Mouse (Mus musculus) cortical plate, adult 2 months (tissue): ENCODE results near the gene Ptprn. TPM values are rescaled to one million over a fixed set of nuclear protein-coding genes. Genes with fewer than 3 reads are reported as not detected.
A peak's percentile ranks its signal among the peaks of the same experiment; 100 is the strongest.
"Not testable (repeated sequence)": the region's sequence is repeated elsewhere in the genome, so short reads cannot be mapped to it uniquely, and the experiment has no call there.

Source experiments
- H3K27ac ChIP-seq: fragments of 200-500 bp; 2 replicates; pipeline ENCODE4 v1.5.1; 2012; ENCODE audit warnings: low read length, control low read depth, inconsistent platforms; ENCODE audit not compliant: insufficient read depth
- H3K4me1 ChIP-seq: fragments of 200-500 bp; 2 replicates; pipeline ENCODE4 v1.6.1; 2011; ENCODE audit warnings: low read length; ENCODE audit not compliant: control insufficient read depth, insufficient read depth
- H3K4me3 ChIP-seq: fragments of 200-500 bp; 2 replicates; pipeline ENCODE4 v1.5.1; 2011; ENCODE audit warnings: mild to moderate bottlenecking, low read length, control low read depth; ENCODE audit not compliant: insufficient read depth
- CTCF ChIP-seq: fragments of 200-500 bp; IDR thresholded peaks from 2 replicates; pipeline ENCODE4 v1.5.1; 2011; ENCODE audit warnings: mild to moderate bottlenecking, control low read depth, low read length; ENCODE audit not compliant: insufficient read depth; ENCODE audit errors: extremely low read depth
- POLR2A ChIP-seq: fragments of 200-500 bp; IDR thresholded peaks from 2 replicates; pipeline ENCODE4 v1.6.1; 2011; ENCODE audit warnings: mild to moderate bottlenecking, low read length, control low read depth; ENCODE audit not compliant: insufficient read depth; ENCODE audit errors: extremely low read depth
- polyA plus RNA-seq: library from polyadenylated mRNA; depleted of rRNA; stranded (reverse); fragments of >200 nt; gene quantifications from 2 replicates; pipeline ENCODE4 v1.2.3, GENCODE M21; 2012

Gene Ptprn
- polyA plus RNA-seq, 1 experiment = 405 TPM

DNA sequence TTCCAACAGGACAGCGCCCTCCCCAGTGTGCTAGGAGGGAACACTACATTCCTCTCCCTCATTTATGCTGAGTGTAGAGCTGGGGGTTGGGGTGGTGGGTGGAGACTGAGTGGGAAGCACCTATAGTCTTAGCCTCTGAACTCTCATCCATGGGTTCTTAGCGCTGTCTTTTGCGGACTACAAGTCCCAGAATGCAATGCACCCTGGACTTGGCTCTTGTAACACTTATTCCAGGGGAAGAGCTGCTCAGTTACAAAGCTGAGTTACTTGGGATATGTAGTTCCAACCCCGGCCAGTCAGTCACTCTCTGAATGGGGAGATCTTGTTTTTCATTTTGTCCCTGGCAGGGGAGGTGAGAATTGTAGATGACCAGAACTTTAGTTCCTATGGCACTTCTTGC is 19.5 kb downstream of the Ptprn start:
- no peak for TF ChIP-seq CTCF
- TF ChIP-seq POLR2A = no peak
- Histone ChIP-seq H3K4me3 (no peak overlapping the region), H3K4me1 (peaks cover 2% of the 10 kb centered on the region), H3K27ac (peak overlapping the region; percentile 32; the same call in 1 of the 2 replicates)

DNA sequence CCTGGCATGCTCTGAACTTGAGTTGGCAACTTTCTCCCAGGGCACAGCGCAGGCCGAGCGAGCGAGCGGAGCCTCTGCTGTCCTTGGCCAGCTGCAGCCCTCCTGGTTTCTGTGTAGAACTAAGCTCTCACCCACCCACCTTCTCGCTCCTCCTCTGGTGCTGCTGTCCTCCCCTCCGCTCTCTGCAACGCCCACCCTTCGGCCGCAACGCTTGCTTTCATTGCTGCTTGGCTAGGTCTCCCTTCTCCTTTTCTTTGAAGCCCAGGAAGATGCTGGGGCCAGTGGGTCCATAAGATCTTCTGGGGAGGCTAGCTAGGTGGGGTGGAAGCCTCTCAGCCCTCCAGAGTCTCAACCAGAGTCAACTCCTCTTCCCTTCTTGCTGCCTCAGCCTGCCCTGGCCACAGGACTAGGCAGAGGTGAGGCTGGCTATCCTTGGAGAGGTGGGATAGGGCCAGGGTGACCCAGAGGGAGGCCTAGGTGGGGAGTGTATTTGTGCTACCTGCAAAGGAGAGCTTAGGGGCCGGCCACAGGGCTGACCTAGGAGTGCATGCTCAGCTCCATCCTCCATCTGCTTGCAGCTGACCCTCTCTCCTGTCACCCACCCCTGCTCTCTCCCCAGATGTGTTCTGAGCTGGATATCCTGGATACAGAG is 20.0 kb downstream of the Ptprn start:
- H3K4me3 ChIP-seq = no peak overlapping the region
- TF ChIP-seq POLR2A (no peak), CTCF (no peak)
- H3K4me1 ChIP-seq = peaks cover 2% of the 10 kb centered on the region
- H3K27ac ChIP-seq = peak overlapping the region; percentile 32; the same call in 1 of the 2 replicates

DNA sequence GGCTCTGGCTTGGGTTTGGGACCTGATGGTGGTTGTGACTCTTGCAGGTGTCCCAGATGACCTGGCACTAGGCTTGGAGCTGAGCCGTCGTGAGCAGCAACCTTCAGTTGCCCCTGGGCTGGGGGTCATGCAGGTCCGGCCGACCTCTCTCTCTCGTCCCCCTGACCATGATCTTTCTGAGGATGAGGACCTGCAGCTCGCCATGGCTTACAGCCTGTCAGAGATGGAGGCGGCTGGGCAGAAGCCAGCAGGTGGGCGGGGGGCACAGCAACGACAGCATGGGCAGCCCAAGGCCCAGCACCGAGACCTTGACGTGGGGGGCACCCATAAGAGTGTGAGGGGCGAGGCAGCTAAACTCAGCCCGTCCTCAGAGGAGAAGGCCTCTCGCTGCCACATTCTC is 20.9 kb downstream of the Ptprn start:
- Histone ChIP-seq H3K4me3 (no peak overlapping the region), H3K4me1 (peaks cover 2% of the 10 kb centered on the region), H3K27ac (no peak overlapping the region)
- no peak for TF ChIP-seq POLR2A
- no peak for TF ChIP-seq CTCF

DNA sequence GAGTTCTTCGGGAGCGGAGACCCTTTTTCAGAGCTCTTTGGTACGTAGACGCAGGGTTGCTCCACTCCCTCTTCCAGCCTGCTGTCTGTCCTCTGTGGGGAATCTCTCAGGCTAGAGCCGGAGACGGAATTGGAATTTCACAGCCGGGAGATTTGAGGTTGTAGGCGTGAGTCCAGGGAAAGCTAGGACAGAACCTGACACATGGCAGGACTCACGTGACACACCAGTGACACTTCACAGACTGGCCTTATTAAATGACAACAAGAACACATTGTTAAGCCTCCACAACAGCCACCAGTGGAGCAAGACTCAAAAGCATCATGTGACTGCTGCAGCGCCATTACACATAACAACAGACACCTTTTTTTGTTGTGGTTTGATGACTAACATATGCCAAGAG is 24.7 kb downstream of the Ptprn start:
- H3K4me1 ChIP-seq = peaks cover 1% of the 10 kb centered on the region; the same call in 1 of the 2 replicates
- TF ChIP-seq CTCF = no peak
- no peak for TF ChIP-seq POLR2A
- H3K27ac ChIP-seq = peak overlapping the region; percentile 91
- no peak overlapping the region; the same call in 1 of the 2 replicates for H3K4me3 ChIP-seq

DNA sequence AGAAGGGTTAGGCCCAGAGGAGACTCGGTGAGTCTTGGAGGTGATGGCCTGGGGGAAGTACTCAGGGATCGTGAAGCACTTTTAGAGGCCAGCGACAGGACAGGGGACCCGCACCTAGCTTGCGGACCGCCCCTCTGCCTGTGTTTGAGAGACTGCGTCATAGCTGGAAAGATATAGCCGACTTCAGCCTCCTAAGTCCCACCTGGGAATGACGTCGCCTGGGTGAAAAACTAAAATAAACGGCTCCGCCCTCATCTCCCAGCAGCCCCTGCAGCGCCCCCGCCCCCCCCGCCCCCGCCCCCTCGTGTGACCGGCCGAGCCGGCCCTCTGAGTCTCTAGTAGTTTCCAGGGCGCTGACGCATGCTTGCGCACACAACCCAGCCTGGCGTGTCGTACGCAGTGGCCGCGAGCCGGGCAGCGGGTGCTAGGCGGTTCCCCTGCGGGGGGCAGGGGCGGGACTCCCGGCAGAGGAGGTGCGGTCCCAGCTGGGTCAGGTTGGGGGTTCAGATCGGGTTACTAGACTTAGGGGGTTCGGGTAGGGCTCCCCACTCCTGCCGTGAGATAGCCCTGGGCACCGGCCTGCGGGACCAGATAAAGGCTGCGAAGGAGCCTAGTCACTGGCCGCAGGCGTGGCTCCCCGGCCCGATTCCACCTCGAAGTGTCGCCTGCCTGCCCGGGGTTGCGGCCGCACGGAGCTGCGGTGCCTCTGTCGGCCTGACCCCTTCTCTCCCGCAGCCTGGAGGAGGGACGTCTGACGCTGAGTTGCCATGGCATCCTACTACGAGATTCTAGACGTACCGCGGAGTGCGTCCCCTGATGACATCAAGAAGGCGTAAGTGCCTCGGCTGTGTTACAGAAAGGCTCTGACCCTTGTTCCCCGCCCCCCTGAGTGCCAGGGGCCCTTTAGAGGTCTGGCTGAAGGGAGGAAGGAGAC is 27.9 kb downstream of the Ptprn start, which contains the start of gene Dnajb2:
TSS of gene Dnajb2 (plus strand) at position 290 of the 934 bp plus-strand sequence.
- TF ChIP-seq POLR2A = peak; percentile 88
- no peak for TF ChIP-seq CTCF
- H3K27ac ChIP-seq = peak within 1 kb of the TSS; percentile 99
- H3K4me1 ChIP-seq = peaks cover 1% of the 10 kb centered on the region; the same call in 1 of the 2 replicates
- H3K4me3 ChIP-seq = peak within 1 kb of the TSS; percentile 59

DNA sequence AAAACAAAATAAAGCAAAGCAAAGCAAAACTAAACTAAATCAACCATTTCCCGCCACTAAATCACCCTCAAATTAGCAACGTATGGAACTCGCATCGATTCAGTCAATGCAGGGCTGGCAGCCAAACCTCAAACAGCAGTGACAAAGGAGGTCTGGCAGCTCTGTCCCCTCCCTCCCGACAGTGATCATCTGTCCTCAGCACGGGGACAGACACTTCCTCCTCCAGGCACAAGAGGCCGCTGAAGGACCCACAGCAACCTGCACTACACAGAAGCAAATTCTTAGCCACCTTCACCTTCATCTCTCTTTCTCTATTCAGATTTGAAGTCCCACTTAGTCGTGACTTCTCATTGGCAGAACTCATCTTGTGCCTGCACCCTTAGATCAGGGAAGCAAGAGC is 29.7 kb downstream of the Ptprn start:
- peak; percentile 69 for TF ChIP-seq CTCF
- 0 out of 2 replicates have a peak, but pooled peaks have one; percentile 22 for TF ChIP-seq POLR2A
- H3K4me1 ChIP-seq = peaks cover 1% of the 10 kb centered on the region; the same call in 1 of the 2 replicates
- H3K4me3 ChIP-seq = no peak overlapping the region
- no peak overlapping the region for H3K27ac ChIP-seq

DNA sequence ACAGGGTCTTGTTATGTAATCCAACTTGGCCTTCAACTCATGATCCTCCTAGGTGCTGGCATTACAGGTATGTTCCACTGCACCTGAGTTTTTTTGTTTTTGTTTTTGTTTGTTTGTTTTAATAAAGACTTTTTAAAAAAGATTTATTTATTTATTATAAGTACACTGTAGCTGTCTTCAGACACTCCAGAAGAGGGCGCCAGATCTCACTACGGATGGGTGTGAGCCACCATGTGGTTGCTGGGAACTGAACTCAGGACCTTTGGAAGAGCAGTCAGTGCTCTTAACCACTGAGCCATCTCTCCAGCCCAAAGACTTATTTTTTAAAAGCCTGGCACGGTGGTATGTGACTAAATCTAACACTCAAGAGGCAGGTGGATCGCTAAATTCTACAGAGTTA is 31.8 kb downstream of the Ptprn start:
- not testable (repeated sequence) for H3K4me1 ChIP-seq, H3K27ac ChIP-seq, H3K4me3 ChIP-seq

DNA sequence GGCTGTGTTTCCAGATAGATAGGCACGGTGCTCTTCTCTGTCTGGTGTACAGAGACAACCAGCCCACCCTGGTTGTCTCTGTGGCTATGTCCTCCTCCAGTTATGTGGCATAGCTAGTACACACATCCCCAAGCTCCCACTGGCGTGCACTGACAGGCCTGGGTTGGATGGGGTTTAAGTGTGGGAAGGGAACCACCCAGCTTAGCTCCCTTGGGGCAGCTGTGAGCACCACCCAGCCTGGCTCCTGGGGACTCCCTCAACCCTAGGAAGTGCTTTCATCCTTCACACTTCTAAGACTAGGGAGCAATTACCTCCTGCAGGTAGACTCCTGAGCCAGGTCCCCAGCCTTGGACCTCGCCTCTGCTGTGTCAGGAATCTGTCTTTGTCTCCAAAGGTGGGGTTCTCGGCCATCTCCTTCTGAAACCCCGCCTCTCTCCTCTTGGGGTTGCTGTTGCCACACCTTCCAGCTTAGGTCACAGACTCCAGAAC is 32.6 kb downstream of the Ptprn start, which contains the start of gene A630095N17Rik:
TSS of gene A630095N17Rik (minus strand) at position 439 of the 489 bp plus-strand sequence.
- TF ChIP-seq POLR2A (no peak), CTCF (no peak)
- H3K4me1 ChIP-seq = peaks cover 1% of the 10 kb centered on the region; the same call in 1 of the 2 replicates
- no peak within 1 kb of the TSS for H3K4me3 ChIP-seq
- no peak within 1 kb of the TSS for H3K27ac ChIP-seq

DNA sequence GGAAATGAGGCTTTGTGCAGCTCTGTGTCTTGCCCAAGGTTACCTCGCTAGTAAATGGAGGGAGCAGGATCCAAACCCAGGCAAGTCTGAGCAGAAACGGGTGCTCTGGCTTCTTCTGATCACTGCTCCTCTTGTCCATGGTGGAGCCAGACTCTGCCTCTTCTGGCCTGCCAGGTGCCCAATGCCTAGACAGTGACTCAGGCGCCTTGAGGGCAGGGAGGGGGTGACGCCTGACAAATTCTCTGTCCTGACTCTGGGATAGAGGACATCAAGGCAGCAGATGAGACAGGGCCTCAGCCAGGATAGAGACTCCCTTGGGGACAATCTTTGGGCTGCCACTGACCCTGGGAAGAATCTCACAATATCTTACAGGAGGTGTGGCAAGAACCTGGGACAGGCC is 33.1 kb downstream of the Ptprn start:
- Histone ChIP-seq H3K27ac (no peak overlapping the region), H3K4me3 (no peak overlapping the region), H3K4me1 (peaks cover 1% of the 10 kb centered on the region; the same call in 1 of the 2 replicates)
- TF ChIP-seq POLR2A (no peak), CTCF (no peak)
